Mouse (Mus musculus): ENCODE measurements around the gene Arsg. TPM values are rescaled to one million over a fixed set of nuclear protein-coding genes. Genes with fewer than 3 reads are reported as not detected.
A peak's percentile ranks its signal among the peaks of the same experiment; 100 is the strongest.

The Arsg gene
- polyA plus RNA-seq, 1 experiment, result 4.4 TPM

DNA sequence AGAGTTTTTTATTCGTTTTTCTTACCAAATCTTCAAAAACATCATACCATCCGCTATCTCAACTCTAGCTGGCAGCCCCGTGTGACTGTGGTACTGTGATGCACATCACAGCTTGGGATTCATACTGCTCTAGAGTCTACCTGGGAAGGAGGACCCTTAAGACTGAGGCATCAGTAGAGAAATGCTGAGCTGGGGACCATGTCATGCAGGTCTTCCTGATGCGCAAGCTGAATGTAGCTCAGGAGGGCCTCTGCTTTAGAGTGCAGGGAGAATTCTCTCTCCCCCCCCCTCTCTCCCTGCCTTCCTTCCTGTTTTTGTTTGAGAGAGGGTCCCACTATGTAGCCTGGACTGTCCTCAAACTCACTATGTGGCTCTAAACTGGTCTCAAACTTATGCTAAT lies 32.5 kb upstream of the Arsg start:
- 61% methylated on average over 4 of the region's 4 CpGs for WGBS
- no peak for DNase-seq
- TF ChIP-seq POLR2A (IDR thresholded peaks at IDR 0.05; ENCODE audit: borderline replicate concordance, extremely low read depth, low read depth, low read length) (no peak), CTCF (IDR thresholded peaks at IDR 0.05; ENCODE audit: insufficient read depth, low read length) (no peak)
- Histone ChIP-seq H3K4me1 (ENCODE audit: control insufficient read depth, insufficient read depth, low read length) (0 out of 2 replicates have a peak, but pooled peaks cover 3% of the 10 kb centered on the region), H3K4me3 (replicated peaks; ENCODE audit: extremely low read depth, low read depth, low read length) (no peak overlapping the region)

- TF ChIP-seq POLR2A (IDR thresholded peaks at IDR 0.05; ENCODE audit: borderline replicate concordance, extremely low read depth, low read depth, low read length) (no peak), CTCF (IDR thresholded peaks at IDR 0.05; ENCODE audit: insufficient read depth, low read length) (peak; percentile 84)
- DNase-seq, result peak; percentile 36
- Histone ChIP-seq H3K4me1 (ENCODE audit: control insufficient read depth, insufficient read depth, low read length) (0 out of 2 replicates have a peak, but pooled peaks cover 3% of the 10 kb centered on the region), H3K4me3 (replicated peaks; ENCODE audit: extremely low read depth, low read depth, low read length) (no peak overlapping the region)
- WGBS, result 51% methylated on average over 3 of the region's 3 CpGs
Measured at GRCm38 (mm10) chr11:109441119-109441518, 32.1 kb upstream of the Arsg start.

DNA sequence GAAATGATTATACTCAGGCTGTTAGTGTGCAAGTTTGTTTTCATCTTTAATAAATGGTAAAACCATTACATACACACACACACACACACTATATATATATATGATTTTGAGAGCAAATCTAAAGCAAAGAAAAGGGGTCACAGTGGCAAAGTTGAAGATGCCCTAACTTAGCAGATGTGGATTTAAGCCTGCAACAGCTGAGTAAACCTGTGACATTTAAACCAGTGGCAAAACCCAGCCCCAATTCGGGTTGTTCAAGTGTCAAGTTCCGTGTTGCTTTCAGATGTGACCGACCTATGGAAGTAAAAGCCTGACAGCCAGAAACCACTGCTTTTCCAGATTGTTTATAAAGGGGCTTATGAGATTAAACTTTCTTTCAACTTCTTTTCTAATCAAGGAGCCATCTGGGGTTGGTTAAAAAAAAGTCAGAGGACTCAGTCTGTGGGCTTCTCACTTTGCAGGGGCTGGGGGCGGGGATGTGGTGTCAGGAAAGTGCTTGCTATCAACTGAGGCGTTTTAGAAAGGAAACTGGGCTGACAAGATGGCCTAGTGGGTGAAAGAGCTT lies 30.9 kb upstream of the Arsg start:
- DNase-seq, result no peak
- WGBS, result 57% methylated on average over 5 of the region's 5 CpGs
- TF ChIP-seq CTCF (IDR thresholded peaks at IDR 0.05; ENCODE audit: insufficient read depth, low read length) (no peak), POLR2A (IDR thresholded peaks at IDR 0.05; ENCODE audit: borderline replicate concordance, extremely low read depth, low read depth, low read length) (no peak)
- H3K4me1 ChIP-seq (ENCODE audit: control insufficient read depth, insufficient read depth, low read length), result 0 out of 2 replicates have a peak, but pooled peaks cover 3% of the 10 kb centered on the region
- H3K4me3 ChIP-seq (replicated peaks; ENCODE audit: extremely low read depth, low read depth, low read length), result no peak overlapping the region

DNA sequence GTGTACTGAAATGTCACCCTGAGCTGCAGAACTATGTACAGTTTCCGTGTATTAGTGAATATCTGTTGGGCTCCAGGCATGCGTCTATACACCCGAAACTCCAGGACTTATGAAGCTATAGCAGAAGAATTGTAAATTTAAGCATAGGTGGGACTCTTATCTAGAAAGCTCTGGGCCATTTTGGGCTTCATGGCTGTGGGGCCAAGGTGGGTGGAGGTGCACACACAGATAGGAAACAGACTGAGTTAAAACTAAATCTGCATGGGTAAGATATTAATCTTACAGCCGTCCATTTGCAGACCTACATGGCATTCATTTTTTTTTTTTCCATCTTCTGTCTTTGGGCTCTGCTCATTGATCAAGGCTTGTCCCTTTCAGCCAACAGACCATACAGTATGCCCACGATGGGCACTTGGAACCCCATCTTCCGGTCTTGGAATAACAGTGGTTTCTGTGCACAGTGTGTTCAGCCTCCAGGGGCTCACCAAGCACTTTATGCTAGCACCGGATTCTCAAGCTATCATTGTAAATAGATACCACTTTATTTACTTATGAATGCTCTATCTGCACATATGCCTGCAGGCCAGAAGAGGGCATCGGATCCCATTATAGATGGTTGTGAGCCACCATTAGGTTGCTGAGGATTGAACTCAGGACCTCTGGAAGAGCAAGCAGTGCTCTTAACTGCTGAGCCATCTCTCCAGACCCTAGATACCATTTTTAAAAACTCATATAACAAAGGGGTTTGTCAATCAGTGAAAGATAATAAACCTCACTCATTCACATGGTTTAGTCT lies 29.5 kb upstream of the Arsg start:
- H3K4me1 ChIP-seq (ENCODE audit: control insufficient read depth, insufficient read depth, low read length), result 0 out of 2 replicates have a peak, but pooled peaks cover 3% of the 10 kb centered on the region
- TF ChIP-seq POLR2A (IDR thresholded peaks at IDR 0.05; ENCODE audit: borderline replicate concordance, extremely low read depth, low read depth, low read length) (no peak), CTCF (IDR thresholded peaks at IDR 0.05; ENCODE audit: insufficient read depth, low read length) (no peak)
- no peak for DNase-seq
- H3K4me3 ChIP-seq (replicated peaks; ENCODE audit: extremely low read depth, low read depth, low read length), result no peak overlapping the region
- WGBS, result 91% methylated on average over 8 of the region's 8 CpGs

- no peak for TF ChIP-seq POLR2A (IDR thresholded peaks at IDR 0.05; ENCODE audit: borderline replicate concordance, extremely low read depth, low read depth, low read length)
- TF ChIP-seq CTCF (IDR thresholded peaks at IDR 0.05; ENCODE audit: insufficient read depth, low read length), result peak; percentile 44; the same call in 1 of the 2 replicates
- whole genome bisulfite sequencing, result 53% methylated on average over 7 of the region's 7 CpGs
- H3K4me3 ChIP-seq (replicated peaks; ENCODE audit: extremely low read depth, low read depth, low read length), result no peak overlapping the region
- H3K4me1 ChIP-seq (ENCODE audit: control insufficient read depth, insufficient read depth, low read length), result no peaks in the 10 kb centered on the region
- DNase-seq, result peak; percentile 31
Measured at GRCm38 (mm10) chr11:109444600-109444999, 28.6 kb upstream of the Arsg start.

DNA sequence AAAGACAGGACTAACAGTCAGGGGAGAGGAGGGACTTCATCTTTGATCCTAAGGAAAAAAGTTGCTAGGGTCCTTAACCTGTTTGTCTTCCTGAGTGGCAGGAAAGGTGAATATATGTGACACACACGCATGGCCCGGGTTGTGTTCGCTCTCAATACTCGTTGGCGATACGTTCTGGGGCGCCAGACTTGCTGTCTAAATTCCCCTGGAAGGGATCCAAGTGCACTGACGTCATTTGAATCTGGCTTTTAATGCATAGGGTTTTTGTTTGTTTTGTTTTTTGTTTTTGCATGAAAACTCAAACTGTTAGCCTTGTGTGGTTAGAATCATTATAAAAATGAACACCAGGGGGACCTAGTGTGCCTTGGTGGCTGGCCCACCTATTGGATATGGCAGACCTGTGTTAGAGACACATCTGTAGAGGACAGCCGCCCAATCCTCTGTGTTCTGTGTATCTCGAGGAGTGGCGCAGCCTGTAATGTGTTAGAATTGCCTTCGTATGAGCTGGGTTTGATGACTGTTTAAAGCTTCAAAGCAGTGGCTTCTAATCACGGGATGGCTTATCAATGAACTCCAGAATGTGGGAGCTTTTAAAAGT lies 27.6 kb upstream of the Arsg start:
- 40% methylated on average over 13 of the region's 13 CpGs for WGBS
- no peak for DNase-seq
- no peak overlapping the region for H3K4me3 ChIP-seq (replicated peaks; ENCODE audit: extremely low read depth, low read depth, low read length)
- TF ChIP-seq POLR2A (IDR thresholded peaks at IDR 0.05; ENCODE audit: borderline replicate concordance, extremely low read depth, low read depth, low read length) (no peak), CTCF (IDR thresholded peaks at IDR 0.05; ENCODE audit: insufficient read depth, low read length) (peak; percentile 59)
- no peaks in the 10 kb centered on the region for H3K4me1 ChIP-seq (ENCODE audit: control insufficient read depth, insufficient read depth, low read length)

DNA sequence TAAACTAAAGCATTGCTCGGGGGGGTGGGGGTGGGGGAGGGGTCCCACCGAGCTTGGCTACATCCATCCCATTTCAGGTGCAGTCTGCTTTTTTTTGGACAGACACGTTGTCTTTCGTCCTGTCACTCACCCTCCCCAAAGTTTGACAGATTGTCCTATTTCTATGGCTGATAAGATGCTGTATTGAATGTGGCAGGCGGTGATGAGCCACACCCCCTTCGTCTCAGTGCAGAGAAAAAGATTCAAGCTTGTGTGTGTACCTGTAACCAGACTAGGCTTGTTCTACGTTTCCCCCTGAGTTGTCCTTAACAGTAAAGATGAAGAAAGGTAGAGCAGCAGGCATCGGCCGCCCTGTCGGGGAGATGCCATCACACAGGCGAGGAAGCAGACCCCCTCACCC lies 22.0 kb upstream of the Arsg start:
- TF ChIP-seq POLR2A (IDR thresholded peaks at IDR 0.05; ENCODE audit: borderline replicate concordance, extremely low read depth, low read depth, low read length) (no peak), CTCF (IDR thresholded peaks at IDR 0.05; ENCODE audit: insufficient read depth, low read length) (no peak)
- Histone ChIP-seq H3K4me3 (replicated peaks; ENCODE audit: extremely low read depth, low read depth, low read length) (no peak overlapping the region), H3K4me1 (ENCODE audit: control insufficient read depth, insufficient read depth, low read length) (no peaks in the 10 kb centered on the region)
- no peak for DNase-seq
- 85% methylated on average over 11 of the region's 11 CpGs for WGBS

DNA sequence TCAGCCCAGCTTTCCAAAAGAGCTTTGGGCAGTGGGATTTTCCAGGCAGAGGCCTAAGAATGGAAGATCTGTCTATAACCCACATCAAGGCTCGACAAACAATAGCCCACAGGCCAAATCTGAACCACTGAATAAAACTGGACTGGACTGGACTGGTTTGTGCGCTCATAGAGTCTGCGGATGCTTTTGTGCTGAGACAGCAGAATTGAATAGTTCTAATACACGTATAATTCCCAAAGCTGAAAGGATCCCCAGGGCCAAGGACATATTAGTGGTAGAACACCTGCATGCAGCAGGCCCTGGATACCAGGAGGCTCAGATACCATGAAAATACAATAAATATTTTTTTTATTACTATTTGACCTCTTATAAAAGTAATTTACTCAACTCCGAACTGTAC lies 16.9 kb upstream of the Arsg start:
- WGBS, result 91% methylated on average over 5 of the region's 5 CpGs
- H3K4me3 ChIP-seq (replicated peaks; ENCODE audit: extremely low read depth, low read depth, low read length), result no peak overlapping the region
- no peaks in the 10 kb centered on the region for H3K4me1 ChIP-seq (ENCODE audit: control insufficient read depth, insufficient read depth, low read length)
- no peak for TF ChIP-seq POLR2A (IDR thresholded peaks at IDR 0.05; ENCODE audit: borderline replicate concordance, extremely low read depth, low read depth, low read length)
- TF ChIP-seq CTCF (IDR thresholded peaks at IDR 0.05; ENCODE audit: insufficient read depth, low read length), result no peak
- no peak for DNase-seq

- no peak for DNase-seq
- TF ChIP-seq POLR2A (IDR thresholded peaks at IDR 0.05; ENCODE audit: borderline replicate concordance, extremely low read depth, low read depth, low read length) (no peak), CTCF (IDR thresholded peaks at IDR 0.05; ENCODE audit: insufficient read depth, low read length) (no peak)
- 93% methylated on average over 11 of the region's 11 CpGs for WGBS
- H3K4me1 ChIP-seq (ENCODE audit: control insufficient read depth, insufficient read depth, low read length), result no peaks in the 10 kb centered on the region
- no peak overlapping the region for H3K4me3 ChIP-seq (replicated peaks; ENCODE audit: extremely low read depth, low read depth, low read length)
Measured at GRCm38 (mm10) chr11:109458165-109458564, 15.0 kb upstream of the Arsg start.
